Mouse (Mus musculus) gastrocnemius, postnatal 14 days (tissue): ENCODE data around the gene Hoxa3. TPM values are rescaled to one million over a fixed set of nuclear protein-coding genes. Genes with fewer than 3 reads are reported as not detected.

ENCODE experiments used
- DNase-seq: peaks from one replicate; pipeline ENCODE4 v3.0.0; 2021; ENCODE audit warnings: mixed read lengths
- intact Hi-C: fragments of 180-260 bp; cut with DNase I; formaldehyde crosslinking; loops from one replicate; pipeline ENCODE4 v1.15.1; 2025; ENCODE audit warnings: low total_unique reads
- total RNA-seq, 2 experiments: library from RNA; stranded (reverse); gene quantifications; 2 replicates each; pipeline ENCODE4 v1.2.3; 2021

Gene Hoxa3
- total RNA-seq, 2 experiments from 2014 or later, result 2.4 to 3.1 TPM

GRCm38 (mm10) chr6:52177806-52178205, 35.3 kb downstream of the Hoxa3 start:
- no peak for DNase-seq
- intact Hi-C loops, result no loop called here

GRCm38 (mm10) chr6:52177061-52177735, 35.9 kb downstream of the Hoxa3 start, which contains the start of gene 5730596B20Rik:
Gene 5730596B20Rik, plus strand, starts transcription at chr6:52177498.
- intact Hi-C loops, result no loop called here
- DNase-seq, result no peak

GRCm38 (mm10) chr6:52176391-52176790, 36.7 kb downstream of the Hoxa3 start:
- DNase-seq, result no peak
- intact Hi-C loops, result no loop called here

- intact Hi-C loops, result no loop called here
- no peak for DNase-seq
Observed at GRCm38 (mm10) chr6:52175864-52176263, 37.3 kb downstream of the Hoxa3 start.

GRCm38 (mm10) chr6:52174968-52175751, 38.0 kb downstream of the Hoxa3 start:
- no peak for DNase-seq
- intact Hi-C loops, result no loop called here

GRCm38 (mm10) chr6:52173648-52174047, 39.5 kb downstream of the Hoxa3 start:
- DNase-seq, result no peak
- intact Hi-C loops, result no loop called here

GRCm38 (mm10) chr6:52172501-52172900, 40.6 kb downstream of the Hoxa3 start:
- intact Hi-C loops, result no loop called here

GRCm38 (mm10) chr6:52171938-52172337, 41.2 kb downstream of the Hoxa3 start:
- no peak for DNase-seq
- intact Hi-C loops, result loop anchor here (1.0 kb wide), 1 partner anchor 48 kb away; no protein-coding TSS in a partner anchor

More at GRCm38 (mm10) chr6:52172501-52172900, 40.6 kb downstream of the Hoxa3 start:
- peak; percentile 86 for DNase-seq

- DNase-seq, result no peak
- intact Hi-C loops, result loop anchor here (1.0 kb wide), 1 partner anchor 49 kb away; no protein-coding TSS in a partner anchor
Observed at GRCm38 (mm10) chr6:52171331-52171730, 41.8 kb downstream of the Hoxa3 start.

GRCm38 (mm10) chr6:52170898-52171223, 42.3 kb downstream of the Hoxa3 start:
- DNase-seq, result no peak
- intact Hi-C loops, result loop anchor here (1.0 kb wide), 1 partner anchor 49 kb away; no protein-coding TSS in a partner anchor

GRCm38 (mm10) chr6:52170166-52170897, 42.8 kb downstream of the Hoxa3 start:
- intact Hi-C loops, result no loop called here
- no peak for DNase-seq

- intact Hi-C loops, result no loop called here
- no peak for DNase-seq
Observed at GRCm38 (mm10) chr6:52169499-52170165, 43.5 kb downstream of the Hoxa3 start.

GRCm38 (mm10) chr6:52168191-52169055, 44.7 kb downstream of the Hoxa3 start:
- intact Hi-C loops, result no loop called here
- no peak for DNase-seq

- no peak for DNase-seq
- intact Hi-C loops, result no loop called here
Observed at GRCm38 (mm10) chr6:52167736-52168161, 45.4 kb downstream of the Hoxa3 start.

GRCm38 (mm10) chr6:52167176-52167575, 46.0 kb downstream of the Hoxa3 start:
- intact Hi-C loops, result no loop called here
- no peak for DNase-seq

GRCm38 (mm10) chr6:52166431-52167077, 46.6 kb downstream of the Hoxa3 start:
- DNase-seq, result no peak
- intact Hi-C loops, result no loop called here

- DNase-seq, result no peak
- intact Hi-C loops, result no loop called here
Observed at GRCm38 (mm10) chr6:52165441-52166370, 47.4 kb downstream of the Hoxa3 start.
